Mouse (Mus musculus): ENCODE measurements around the gene Itgb2.

The Itgb2 gene

DNA sequence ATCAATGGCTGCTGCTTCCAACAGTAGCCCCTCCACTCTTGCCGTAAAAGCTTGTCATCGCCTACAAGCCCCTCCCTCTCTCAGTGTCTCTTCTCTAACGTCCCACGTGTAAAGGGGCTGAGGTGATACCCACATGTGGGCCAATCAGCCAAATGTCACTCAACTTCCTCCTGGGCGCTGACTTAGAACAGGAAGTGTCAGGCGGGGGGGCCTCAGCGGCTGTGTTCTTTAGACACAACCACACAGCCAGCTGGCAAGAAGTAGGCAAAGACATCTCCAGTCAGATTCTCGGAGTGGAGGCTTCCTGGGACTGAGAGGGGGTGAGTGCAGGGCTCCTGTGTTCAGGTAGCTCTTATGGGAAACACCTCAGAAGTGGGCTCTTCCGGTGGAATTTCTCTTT is at the start of gene Itgb2:
Itgb2 (plus strand) TSS at position 113 of the 400 bp plus-strand sequence.
- no peak for DNase-seq (ENCODE audit: low read depth, low spot score)

DNA sequence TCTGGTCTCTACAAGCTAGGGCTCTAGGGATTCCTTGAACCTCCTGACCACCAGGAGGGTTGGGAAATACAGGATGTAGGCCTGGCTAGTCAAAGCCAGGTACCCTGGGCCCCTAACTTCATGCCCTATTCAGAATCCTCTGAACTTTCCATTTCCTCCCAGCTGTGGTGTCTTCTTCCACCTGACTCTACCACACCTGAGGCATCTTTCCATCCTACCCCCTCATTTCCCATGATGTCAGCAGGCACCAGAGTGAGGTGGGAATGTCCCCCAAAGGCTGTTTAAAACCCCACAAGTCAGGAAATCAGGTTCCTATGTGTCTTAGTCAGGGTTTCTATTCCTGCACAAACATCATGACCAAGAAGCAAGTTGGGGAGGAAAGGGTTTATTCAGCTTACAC is 48.2 kb upstream of the Itgb2 start:
- no peak for DNase-seq (ENCODE audit: low read depth, low spot score)

DNA sequence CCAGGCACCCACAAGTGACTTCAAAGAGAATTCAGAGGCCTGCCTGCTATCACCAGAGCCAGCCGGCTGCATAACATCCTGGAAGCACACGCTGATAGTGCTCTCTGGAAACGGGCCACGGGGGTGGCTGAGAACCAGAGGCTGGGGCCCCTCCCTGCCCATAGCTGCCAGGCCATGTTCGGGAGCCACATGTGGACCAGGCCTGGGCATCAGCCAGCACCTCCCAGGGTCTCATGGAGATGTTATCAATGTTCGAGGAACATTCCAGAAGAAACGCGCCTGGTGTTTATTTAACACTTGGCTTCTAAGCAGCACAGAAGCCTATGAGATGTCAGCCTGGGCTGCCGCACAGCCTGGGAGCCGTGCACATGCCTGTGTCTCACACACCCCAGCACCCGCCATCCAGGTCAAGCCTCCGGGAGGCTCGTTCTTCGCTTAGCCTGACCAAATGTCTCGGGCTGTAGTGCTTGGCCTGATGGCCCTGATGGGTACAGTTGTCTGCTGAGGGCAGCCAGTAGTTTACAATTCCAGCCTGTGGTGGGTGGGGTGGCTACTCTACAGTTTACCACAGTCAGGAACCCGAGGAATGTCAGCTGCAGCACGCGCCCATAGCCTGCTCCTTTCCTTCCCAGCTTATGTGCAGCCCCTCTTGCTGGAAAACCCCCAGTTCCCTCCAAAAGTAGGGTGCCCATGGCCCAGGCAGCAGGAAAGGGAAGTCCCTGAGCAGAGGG is 45.7 kb upstream of the Itgb2 start:
- DNase-seq (ENCODE audit: low read depth, low spot score) = peak; percentile 26

DNA sequence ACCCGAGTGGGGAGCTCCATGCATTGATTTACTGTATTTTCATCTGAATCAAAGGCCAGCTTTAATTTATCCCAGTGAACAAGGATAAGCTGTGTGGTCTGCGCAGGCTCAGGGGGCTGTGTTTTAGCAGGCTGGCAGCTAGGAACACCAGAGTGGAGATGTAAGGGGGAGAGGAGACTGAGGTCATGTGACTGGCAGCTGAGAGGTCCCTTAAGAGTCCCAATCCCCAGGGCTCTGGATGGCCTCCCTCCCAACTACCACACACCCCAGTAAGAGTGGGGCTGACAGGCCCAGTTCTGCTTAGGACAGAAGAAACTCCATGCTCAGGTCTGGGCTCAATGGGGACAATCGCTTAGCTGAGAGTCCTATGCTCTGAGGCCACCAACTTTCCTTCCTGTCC is 44.3 kb upstream of the Itgb2 start:
- DNase-seq (ENCODE audit: low read depth, low spot score) = no peak

DNA sequence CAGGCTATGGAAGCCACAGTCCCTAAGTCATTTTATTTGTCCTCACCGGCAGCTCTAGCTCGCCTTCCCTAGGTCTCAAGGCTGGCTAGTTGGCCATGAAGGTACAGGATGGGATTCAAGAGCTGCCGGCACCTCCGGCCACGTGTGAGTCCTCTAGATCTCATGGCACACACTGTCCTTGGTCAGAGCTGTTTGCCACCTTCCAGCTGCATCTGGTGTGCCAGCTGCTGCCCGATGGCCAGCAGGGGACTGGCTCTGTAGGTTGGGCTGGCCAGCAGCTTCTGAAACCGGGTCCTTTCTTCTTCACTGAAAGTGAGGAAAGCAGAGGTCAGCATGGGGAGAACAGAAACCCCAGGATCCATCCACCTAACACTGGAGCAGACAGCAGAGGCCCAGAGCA is 41.9 kb upstream of the Itgb2 start:
- no peak for DNase-seq (ENCODE audit: low read depth, low spot score)

DNA sequence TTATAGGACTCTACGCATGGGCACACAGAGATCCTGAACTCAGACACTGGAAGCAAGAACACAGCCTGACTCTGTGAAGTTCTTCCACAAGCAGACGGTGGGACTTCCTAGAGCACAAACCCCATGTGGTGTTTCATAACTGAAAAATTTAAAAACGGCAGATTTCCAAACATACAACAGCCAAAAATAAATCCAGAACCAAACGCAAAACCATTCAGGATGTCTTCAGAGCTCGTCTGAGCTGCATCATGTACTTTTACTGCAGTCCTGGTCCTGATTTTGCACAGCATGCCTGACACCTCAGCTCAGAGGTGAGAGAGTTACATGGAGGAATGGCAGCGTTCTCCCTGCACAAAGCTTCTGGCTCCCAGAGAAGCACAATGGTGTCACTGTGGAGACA is 38.5 kb upstream of the Itgb2 start:
- DNase-seq (ENCODE audit: low read depth, low spot score) = no peak

DNA sequence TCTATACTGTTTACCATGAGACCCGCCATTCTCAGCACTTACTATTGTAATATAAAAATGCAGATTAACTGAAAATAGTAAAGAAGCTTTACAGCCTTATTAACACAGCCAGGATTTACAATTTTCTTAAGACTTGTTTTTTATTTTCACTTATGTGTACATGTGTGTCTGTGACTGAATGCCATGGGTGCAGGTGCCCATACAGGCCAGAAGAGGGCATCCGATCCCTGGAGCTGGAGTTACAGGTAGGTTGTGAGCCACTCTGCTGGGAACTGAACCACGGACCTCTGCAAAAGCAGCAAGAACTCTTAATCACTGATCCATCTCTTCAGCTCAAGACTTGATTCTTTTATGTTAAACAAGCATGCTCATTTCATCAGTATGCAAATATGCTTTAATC is 37.2 kb upstream of the Itgb2 start:
- DNase-seq (ENCODE audit: low read depth, low spot score) = no peak

DNA sequence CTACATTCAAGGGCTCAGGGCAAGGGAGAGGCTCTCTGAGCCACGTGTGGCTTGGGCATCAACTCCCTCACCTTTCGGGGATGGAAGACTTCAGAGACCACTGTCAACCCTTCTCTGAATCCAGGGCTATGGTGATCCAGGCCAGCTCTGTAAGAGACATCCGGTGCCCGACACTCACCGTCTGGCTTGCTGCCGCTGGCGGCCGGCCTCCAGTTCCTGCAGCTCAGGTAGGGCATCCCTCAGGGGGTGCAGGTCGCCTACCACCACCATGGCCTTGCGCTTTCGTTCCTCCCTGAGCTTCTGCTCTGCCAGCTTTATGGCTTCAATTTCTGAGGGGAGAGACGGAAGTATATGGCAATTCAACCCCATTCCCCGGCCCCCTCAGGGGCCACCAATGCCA is 32.9 kb upstream of the Itgb2 start:
- DNase-seq (ENCODE audit: low read depth, low spot score) = no peak

- DNase-seq (ENCODE audit: low read depth, low spot score) = no peak
Observed at GRCm38 (mm10) chr10:77498254-77498653, 31.8 kb upstream of the Itgb2 start.

DNA sequence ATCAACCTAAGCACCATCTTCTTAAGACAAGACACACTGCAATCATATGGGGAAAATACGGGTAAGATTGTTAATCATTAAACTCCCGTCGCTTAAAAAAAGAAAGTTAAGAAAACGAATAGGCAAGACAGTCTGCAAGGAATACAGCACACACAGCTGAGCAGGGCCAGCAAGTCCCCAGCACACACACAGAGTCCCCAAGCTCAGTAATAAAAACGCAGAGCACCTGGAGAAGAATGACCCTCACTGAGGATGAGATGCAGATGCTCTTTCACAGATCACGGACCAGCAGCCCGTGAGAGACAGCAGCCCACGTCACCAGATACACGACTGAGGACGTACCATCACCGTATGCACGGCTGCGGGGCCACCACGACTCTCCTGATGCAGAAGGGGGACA is 29.4 kb upstream of the Itgb2 start:
- DNase-seq (ENCODE audit: low read depth, low spot score) = no peak

DNA sequence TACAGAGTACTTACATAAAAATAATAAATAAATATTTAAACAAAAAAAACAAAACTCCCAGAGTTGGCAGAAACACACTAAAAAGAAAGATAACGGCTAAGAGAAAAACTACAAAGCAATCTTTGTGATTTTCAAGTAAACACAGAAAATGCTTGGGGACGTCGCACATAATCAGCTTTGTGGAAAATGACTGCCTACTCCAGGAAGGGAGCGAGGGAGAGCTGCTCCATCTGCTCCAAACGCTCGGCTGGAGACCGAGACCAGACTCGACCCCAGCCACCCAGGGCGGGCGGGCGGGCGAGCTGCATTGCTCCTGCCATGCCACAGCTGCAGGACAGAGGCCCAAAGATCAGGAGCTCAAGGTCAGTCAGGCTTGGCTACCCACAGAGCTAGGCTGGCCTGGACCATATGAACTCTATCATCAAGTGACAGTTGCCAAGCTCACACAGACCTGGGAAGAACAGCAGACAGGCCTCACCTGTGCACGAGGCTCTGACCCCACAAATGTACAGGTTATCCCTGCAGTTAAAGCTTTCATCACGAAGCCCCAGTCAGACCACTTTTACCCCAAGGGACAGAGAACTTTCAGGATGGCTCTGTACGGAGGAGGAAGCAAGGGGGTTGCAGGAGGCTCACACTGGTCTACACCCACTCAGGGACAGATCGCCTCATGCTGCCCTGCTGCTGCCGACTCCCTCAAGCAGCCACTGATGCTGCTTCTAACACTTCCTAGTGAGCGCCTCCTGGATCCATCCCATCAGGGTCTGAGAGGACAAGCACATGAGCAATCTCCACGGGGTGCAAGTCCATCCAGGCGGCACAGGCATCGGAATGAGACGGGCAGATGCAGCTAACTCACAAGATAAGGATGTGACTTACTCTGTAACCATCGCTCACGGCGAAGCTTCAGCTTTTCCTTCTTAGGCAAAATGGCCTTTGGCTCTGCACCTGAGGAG is 26.8 kb upstream of the Itgb2 start:
- DNase-seq (ENCODE audit: low read depth, low spot score) = no peak

DNA sequence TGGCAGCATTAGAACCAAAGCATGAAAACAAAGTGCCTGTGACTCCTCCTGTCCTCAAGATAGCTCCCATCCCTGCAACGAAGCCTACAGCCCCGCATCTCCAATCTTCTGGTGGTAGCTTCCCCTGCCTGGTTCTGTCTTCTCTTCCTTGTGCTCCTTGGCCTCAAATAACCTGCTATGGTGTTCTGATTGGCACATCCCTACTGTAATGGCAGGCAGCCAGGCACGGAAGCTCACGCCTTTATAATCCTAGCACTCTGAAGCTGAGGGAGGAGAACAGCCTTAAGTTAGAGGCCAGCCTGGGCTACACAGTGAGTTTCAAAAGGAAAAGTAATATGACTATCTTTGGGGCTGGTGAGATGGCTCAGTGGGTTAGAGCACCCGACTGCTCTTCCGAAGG is 25.9 kb upstream of the Itgb2 start:
- no peak for DNase-seq (ENCODE audit: low read depth, low spot score)

- no peak for DNase-seq (ENCODE audit: low read depth, low spot score)
Observed at GRCm38 (mm10) chr10:77506526-77506925, 23.5 kb upstream of the Itgb2 start.

GRCm38 (mm10) chr10:77506961-77507577 is 23.0 kb upstream of the Itgb2 start:
- no peak for DNase-seq (ENCODE audit: low read depth, low spot score)

DNA sequence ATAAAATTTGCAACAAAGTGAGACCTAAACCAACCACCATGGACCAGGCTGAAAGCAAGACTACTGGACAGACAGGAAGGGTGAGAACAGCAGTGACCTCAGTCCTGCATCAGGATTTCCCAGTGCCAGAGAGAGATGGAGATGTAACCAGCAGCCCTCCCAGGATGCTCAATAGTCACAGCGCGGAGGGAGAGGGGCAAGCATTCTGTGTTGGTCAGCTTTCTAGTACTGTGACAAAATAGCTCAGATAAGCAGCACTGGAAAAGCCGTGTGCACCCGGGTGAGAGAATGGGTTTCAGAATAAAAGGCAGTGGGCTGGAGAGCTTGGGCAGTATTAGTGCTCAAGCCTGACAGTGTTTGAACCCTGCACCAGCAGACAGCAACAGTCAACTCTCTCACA is 22.3 kb upstream of the Itgb2 start:
- DNase-seq (ENCODE audit: low read depth, low spot score) = no peak

- DNase-seq (ENCODE audit: low read depth, low spot score) = no peak
Observed at GRCm38 (mm10) chr10:77508744-77509143, 21.3 kb upstream of the Itgb2 start.

- peak; percentile 67 for DNase-seq (ENCODE audit: low read depth, low spot score)
Observed at GRCm38 (mm10) chr10:77509403-77510187, 20.5 kb upstream of the Itgb2 start.

DNA sequence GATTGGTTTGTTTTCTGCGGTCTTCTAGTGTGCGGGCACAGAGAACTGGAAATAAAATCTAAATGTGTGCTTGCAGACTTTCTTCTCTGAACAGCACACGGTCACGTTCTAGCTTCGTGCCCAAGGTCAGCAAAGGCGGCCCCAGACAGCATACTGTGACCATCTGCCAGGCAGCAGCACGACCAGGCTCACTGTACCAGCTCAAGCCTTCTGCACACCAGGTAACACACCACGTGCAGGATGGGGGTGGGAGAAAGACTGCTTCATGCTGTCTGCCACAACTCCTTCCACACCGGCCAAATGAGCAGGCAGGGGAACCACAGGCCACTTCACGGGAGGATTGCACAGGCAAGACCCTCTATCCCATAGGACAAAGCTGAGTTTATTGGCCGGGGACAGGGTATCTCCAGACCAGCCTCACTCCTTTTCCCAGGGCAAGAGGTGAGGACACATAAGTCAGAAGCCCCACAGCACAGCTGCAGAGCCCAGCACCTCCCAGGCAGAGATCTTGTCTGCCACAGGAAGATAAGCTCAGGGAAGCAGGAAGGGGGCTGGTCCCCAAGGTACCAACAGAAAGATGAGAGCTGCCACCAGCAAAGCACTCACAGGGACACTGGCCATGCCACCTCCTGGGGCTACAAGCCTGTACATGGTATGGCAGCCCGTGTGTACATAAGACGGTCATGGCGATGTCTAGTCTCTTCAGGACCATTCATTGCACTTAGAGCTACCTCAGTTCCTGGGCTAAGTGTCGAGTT is 19.6 kb upstream of the Itgb2 start:
- no peak for DNase-seq (ENCODE audit: low read depth, low spot score)

DNA sequence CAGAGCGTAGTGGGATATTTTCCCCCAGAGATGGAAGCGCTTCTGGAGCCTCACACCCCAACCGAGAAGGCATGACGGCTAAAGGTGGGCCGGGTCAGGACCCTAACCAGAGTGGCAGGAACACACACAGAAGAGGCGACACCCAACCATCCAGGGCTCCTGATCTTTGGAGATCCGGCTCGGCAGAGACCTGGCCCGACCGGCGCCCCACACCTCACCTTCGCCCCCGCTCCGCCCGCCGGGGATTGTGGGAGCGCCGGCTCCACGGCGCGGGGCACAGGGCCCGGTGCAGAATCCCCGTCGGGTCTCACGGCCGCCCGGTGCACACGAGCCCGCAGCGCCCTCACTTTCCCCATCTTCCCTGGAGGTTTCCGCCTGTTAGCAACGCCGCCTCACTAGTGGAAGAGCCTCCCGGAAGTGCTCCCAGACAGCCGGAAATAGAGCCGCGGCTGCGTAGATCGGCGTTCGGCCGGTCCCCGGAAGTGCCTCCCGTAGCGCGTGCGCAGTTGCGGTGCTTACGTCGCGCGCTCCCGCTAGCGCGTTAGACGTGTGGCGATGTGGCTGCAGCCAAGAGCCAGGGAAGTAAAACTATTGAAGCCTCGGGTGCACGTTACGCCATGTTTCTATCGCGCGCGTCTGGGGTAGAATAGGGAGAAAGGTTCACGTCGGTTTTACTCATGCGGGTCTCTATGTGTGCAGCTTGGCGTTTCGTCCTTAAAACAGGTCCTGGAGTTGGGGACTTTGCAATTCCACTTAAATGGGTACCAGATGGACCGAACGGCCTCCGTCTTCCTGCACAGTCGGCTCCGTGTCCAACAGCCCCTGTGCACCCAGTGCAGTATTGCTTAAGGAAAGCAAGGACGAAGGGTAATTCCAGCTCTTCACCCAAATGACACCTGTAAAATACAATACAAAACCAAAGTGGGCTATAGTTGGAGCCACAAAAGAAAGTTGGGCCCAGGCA is 14.4 kb upstream of the Itgb2 start, which contains the start of gene Fam207a:
Fam207a (minus strand) TSS at position 401 of the 964 bp plus-strand sequence.
- DNase-seq (ENCODE audit: low read depth, low spot score) = peak; percentile 81
